Mouse (Mus musculus) intestine, embryonic 14.5 days (tissue): ENCODE data around the gene Klc3. TPM values are rescaled to one million over a fixed set of nuclear protein-coding genes. Genes with fewer than 3 reads are reported as not detected.

Source experiments
- ATAC-seq: fragments of 200-750 bp; cut with Nextera tagmentation; replicated peaks from 2 replicates; pipeline ENCODE4 v1.8.0; 2017; ENCODE audit warnings: low read depth, moderate number of reproducible peaks, moderate TSS enrichment, moderate library complexity; ENCODE audit not compliant: low FRiP score, low TSS enrichment
- DNase-seq: peaks from one replicate; pipeline ENCODE4 v3.0.0-alpha.2; 2018; ENCODE audit warnings: low spot score
- H3K27ac ChIP-seq: fragments of 300-500 bp; sonication (generic); 2 replicates; pipeline ENCODE4 v1.5.1; 2014; ENCODE audit warnings: low read depth, mild to moderate bottlenecking, control low read depth
- H3K27me3 ChIP-seq: fragments of 300-500 bp; sonication (generic); replicated peaks from 2 replicates; pipeline ENCODE4 v1.6.1; 2014; ENCODE audit warnings: low read length, control low read depth; ENCODE audit not compliant: control insufficient read depth, insufficient read depth
- H3K36me3 ChIP-seq: fragments of 300-500 bp; sonication (generic); 2 replicates; pipeline ENCODE4 v1.6.1; 2014; ENCODE audit warnings: low read length, control low read depth; ENCODE audit not compliant: control insufficient read depth, insufficient read depth
- H3K4me1 ChIP-seq: fragments of 300-500 bp; sonication (generic); replicated peaks from 2 replicates; pipeline ENCODE4 v1.6.1; 2014; ENCODE audit warnings: low read length, control low read depth, mixed read lengths; ENCODE audit not compliant: control insufficient read depth, insufficient read depth
- H3K4me2 ChIP-seq: fragments of 300-500 bp; sonication (generic); 2 replicates; pipeline ENCODE4 v1.6.1; 2014; ENCODE audit warnings: low read length
- H3K4me3 ChIP-seq: fragments of 300-500 bp; sonication (generic); 2 replicates; pipeline ENCODE4 v1.5.1; 2014; ENCODE audit warnings: low read depth, low read length, control low read depth, mixed read lengths
- H3K9ac ChIP-seq: fragments of 300-500 bp; sonication (generic); 2 replicates; pipeline ENCODE4 v1.6.1; 2014; ENCODE audit warnings: mild to moderate bottlenecking, low read length
- H3K9me3 ChIP-seq: fragments of 300-500 bp; sonication (generic); 2 replicates; pipeline ENCODE4 v1.6.1; 2016; ENCODE audit warnings: low read length, control low read depth; ENCODE audit not compliant: control insufficient read depth
- WGBS: fragments of 180-500 bp; shearing (Covaris S2); extraction: QIAGEN DNeasy Blood & Tissue Kit; methylation state at CpG from one replicate; pipeline ENCODE4 v1.1.7; 2014; 5-methylcytosine and 5-hydroxymethylcytosine counted together
- polyA plus RNA-seq: library from polyadenylated mRNA; unstranded; fragments of >200 nt; fragmentation: Nextera tagmentation; extraction: Ambion mirVana; gene quantifications from 2 replicates; pipeline ENCODE4 v1.2.1, GENCODE M21; 2014

Klc3 gene
- polyA plus RNA-seq, 1 experiment from 2014 or later: 3.4 TPM

DNA sequence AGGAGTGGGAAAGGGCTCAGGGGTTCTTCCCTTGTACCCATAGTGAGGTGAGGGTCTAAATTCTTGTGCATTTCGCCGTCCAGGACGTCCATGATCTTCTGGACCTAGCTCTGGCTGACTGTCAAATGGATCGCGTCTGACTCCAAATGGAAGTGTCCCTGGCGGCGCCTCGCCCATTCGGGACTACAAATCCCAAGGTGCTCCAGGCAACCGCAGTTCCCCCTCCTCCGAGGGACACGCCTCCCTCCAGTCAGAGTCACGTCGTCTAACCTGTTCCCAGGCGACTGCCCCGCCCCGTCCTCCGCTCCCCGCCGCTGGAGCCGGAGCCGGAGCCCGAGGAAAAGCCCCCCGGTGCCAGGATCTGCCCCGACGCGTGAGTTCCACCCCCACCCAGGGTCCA lies 43.0 kb downstream of the Klc3 start:
- Histone ChIP-seq H3K9me3 (no peaks in the 10 kb centered on the region), H3K4me3 (peak overlapping the region; percentile 71), H3K4me1 (peaks cover 22% of the 10 kb centered on the region), H3K9ac (peak overlapping the region; percentile 44), H3K27ac (0 out of 2 replicates have a peak overlapping the region, but pooled peaks have one; percentile 16), H3K36me3 (peaks cover 18% of the 10 kb centered on the region), H3K4me2 (peak overlapping the region; percentile 98), H3K27me3 (no peaks in the 10 kb centered on the region)
- peak; percentile 89 for DNase-seq
- under 1% methylated on average over 27 of the region's 27 CpGs for WGBS
- ATAC-seq: peak; percentile 59

DNA sequence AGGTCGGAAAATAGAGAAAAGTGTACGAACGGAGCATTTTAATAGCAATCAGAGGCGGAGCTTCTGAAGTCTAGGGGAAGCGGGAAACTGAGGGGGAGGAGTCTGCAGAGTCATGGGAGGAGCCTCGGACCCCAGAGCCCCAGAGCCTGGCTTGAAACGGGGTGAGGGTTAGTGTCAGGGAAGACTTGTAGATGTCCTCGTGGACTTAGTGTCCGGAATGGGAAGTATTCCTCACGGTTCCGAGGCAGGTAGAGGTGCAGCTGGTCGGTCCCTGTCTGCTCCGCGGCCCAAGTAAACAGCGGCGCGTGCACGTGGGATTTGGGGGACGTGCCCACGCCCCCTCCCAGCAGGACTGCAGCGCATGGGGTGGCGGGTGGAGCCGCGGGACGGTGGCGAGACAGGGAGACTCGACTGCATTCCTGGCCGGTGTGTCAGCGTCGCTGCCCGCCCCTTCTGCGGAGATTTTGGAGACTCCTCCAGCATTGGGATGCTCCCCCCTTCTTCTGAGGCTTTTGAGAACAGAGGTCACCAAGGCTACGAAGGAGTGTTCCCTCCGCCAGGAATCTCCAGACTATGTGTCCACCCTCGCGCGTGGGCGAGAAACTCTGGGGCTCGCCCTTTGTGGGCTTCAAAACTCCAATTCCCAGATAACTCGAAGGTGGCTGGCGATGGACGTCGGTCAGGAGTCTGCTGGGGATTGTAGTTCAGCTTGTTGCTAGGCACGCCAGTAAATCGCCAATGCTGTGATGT lies 43.8 kb downstream of the Klc3 start:
- H3K36me3 ChIP-seq: peaks cover 26% of the 10 kb centered on the region
- WGBS: under 1% methylated on average over 45 of the region's 45 CpGs
- peaks cover 22% of the 10 kb centered on the region for H3K4me1 ChIP-seq
- peak overlapping the region; percentile 78 for H3K27ac ChIP-seq
- peak; percentile 74 for ATAC-seq
- peak overlapping the region; percentile 98 for H3K4me2 ChIP-seq
- H3K27me3 ChIP-seq: no peaks in the 10 kb centered on the region
- peak overlapping the region; percentile 64 for H3K9ac ChIP-seq
- H3K9me3 ChIP-seq: no peaks in the 10 kb centered on the region
- peak; percentile 80 for DNase-seq
- H3K4me3 ChIP-seq: peak overlapping the region; percentile 71

DNA sequence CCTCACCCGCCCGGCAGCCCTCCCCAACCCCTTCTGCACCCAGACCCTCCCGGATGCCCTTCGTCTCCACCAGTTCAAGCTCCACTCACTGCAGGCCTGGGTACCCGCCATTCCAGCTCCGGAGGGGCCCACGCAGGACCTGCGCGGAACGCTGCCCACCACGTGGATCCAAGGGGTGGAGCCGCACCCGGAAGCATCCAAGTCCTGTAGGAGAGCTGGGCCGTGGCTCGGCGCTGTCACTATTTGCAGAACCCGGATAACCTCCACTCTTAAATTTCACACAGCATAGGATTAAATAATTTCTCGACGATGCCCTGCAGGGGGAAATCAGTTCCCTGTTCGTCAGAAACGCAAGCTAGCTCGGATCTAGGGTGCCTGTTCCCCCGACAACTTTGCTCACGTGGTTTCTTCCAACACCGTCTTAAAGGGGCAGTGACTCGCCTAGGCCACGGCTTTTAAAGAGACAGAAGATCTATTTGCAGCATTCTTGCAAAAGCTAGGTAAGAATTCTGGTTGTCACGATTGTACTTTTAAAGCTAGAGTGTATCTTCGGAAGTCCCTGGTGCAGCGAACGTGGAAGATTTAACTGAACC lies 44.5 kb downstream of the Klc3 start, which contains the start of the genes Cd3eap and Ppp1r13l:
Cd3eap (minus strand) TSS at position 185 of the 593 bp plus-strand sequence.
Ppp1r13l (plus strand) TSS at position 451 of the 593 bp plus-strand sequence.
- H3K27me3 ChIP-seq: no peaks in the 10 kb centered on the region
- DNase-seq (peak; percentile 97), ATAC-seq (peak; percentile 65)
- H3K4me1 ChIP-seq: peaks cover 22% of the 10 kb centered on the region
- peak within 1 kb of the TSS; percentile 78 for H3K27ac ChIP-seq
- under 1% methylated on average over 31 of the region's 31 CpGs for WGBS
- H3K4me2 ChIP-seq: peak within 1 kb of the TSS; percentile 98
- H3K9ac ChIP-seq: peak within 1 kb of the TSS; percentile 64
- peak within 1 kb of the TSS; percentile 71 for H3K4me3 ChIP-seq
- H3K9me3 ChIP-seq: no peaks in the 10 kb centered on the region
- H3K36me3 ChIP-seq: peaks cover 33% of the 10 kb centered on the region

DNA sequence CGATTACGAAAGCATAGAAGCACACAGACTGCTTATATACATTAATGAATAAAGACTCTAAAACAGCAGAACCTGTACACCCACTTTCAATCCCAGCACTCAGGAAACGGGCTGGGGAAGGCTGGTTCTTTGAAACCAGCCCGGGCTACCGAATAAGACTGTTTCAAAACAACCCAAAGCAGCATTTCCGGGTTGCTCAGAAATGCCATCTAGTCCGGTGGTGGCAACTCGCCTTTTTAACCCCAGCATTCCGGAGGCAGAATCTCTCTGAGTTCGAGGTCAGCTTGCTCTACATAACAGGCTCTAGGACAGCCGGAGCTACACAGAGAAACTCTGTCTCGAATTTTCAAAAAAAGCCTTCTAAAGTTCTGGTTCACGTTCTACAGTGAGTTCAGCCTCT lies 45.3 kb downstream of the Klc3 start:
- no peak for DNase-seq
- H3K27me3 ChIP-seq: no peaks in the 10 kb centered on the region
- H3K4me3 ChIP-seq: peak overlapping the region; percentile 71
- H3K4me1 ChIP-seq: peaks cover 22% of the 10 kb centered on the region
- peak overlapping the region; percentile 98 for H3K4me2 ChIP-seq
- no peaks in the 10 kb centered on the region for H3K9me3 ChIP-seq
- H3K27ac ChIP-seq: no peak overlapping the region
- no peak for ATAC-seq
- 16% methylated on average over 13 of the region's 13 CpGs for WGBS
- H3K36me3 ChIP-seq: peaks cover 37% of the 10 kb centered on the region
- H3K9ac ChIP-seq: peak overlapping the region; percentile 64

DNA sequence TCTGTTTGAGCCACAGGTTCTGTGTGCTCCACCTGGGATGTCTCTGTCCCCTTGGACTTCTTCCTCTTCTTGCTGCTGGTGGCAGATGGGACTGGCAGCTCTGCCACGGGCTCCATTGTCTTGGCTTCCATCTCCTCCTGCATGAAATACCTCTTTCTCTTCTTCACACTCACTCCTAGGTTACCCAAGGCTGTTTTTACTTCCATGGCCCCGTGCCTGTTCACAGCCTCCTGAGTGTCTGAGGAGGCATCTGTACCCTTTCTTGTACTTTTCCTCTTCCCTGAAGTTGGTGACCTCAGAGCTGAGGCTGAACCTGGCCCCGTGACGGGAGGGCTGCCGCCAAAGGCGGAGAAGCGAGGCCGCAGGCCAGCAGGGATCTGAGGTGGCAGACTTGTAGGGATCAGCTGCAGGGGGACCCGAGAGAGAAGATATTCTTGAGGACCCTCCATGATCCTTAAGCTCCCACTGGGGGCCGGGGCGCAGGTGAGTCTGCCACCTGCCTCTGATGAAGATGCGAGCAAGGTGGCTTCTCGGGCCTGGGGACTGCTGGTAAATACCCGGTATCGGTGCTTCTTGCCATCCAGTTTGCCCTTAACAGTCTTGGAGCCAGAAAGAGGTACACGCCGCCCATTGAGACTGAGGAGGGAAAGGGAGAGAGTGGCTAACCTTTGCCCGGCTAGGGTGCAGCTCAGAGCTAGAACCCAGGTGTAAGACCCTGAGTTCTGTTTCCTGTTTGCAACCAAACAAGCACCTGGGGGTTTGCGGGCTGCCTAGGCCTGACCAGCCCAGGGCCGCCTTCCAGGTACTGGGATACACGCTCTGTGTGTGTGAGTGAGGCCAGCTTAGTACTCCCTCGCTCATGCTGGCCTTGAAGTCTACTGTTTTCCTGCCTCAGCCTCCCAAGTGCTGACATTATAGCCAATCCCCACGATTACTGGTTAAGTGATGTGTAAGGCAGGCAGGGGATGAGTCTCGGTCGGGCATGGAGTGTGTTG lies 46.2 kb downstream of the Klc3 start:
- no peaks in the 10 kb centered on the region for H3K27me3 ChIP-seq
- no peaks in the 10 kb centered on the region for H3K9me3 ChIP-seq
- peak overlapping the region; percentile 16; the same call in 1 of the 2 replicates for H3K9ac ChIP-seq
- H3K4me2 ChIP-seq: peak overlapping the region; percentile 98
- DNase-seq (no peak), ATAC-seq (no peak)
- H3K4me1 ChIP-seq: peaks cover 22% of the 10 kb centered on the region
- peaks cover 45% of the 10 kb centered on the region for H3K36me3 ChIP-seq
- H3K27ac ChIP-seq: no peak overlapping the region
- 89% methylated on average over 25 of the region's 25 CpGs for WGBS
- peak overlapping the region; percentile 71 for H3K4me3 ChIP-seq

DNA sequence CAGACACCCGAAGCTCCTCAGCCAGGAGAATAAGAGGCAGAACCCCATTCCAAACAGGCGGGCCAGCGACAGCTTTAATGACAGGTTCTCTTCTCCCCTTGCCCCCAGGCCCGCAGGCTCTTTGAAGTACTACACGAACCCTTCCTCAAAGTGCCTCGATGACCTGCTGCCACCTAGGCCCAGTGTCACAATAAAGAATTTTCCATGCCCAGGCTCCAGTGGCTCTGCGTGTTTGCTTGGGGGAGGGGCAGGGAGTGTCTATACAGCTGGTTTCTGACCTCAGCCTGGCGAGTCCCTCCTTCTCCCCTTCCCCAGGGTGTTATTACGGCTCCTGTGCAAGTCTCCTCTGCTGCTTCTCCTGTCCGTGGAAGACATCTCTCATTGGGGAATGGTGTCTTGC lies 47.6 kb downstream of the Klc3 start:
- Histone ChIP-seq H3K36me3 (peaks cover 58% of the 10 kb centered on the region), H3K9me3 (no peaks in the 10 kb centered on the region), H3K27me3 (no peaks in the 10 kb centered on the region), H3K4me3 (no peak overlapping the region), H3K4me1 (peaks cover 13% of the 10 kb centered on the region), H3K4me2 (no peak overlapping the region), H3K27ac (no peak overlapping the region), H3K9ac (no peak overlapping the region)
- DNase-seq: no peak
- no peak for ATAC-seq
- 67% methylated on average over 10 of the region's 10 CpGs for WGBS

DNA sequence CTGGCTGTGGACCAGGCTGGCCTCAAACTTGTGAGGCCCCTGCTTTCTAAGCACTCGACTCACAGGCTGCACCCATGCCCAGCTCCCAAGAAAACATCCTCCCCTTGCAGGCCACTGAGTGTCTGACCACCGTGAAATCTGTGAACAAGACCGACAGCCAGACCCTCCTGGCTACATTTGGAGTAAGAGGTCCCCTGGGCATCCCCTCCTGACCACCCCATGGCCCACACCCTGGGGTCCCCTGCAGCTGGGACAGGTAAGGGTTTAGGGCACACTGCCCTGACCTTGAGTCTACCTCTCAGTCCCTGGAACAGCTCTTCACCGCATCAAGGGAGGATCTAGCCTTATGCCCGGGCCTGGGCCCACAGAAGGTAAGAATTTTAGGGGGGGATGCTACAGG lies 48.9 kb downstream of the Klc3 start:
- Histone ChIP-seq H3K4me1 (peaks cover 8% of the 10 kb centered on the region), H3K27ac (no peak overlapping the region), H3K27me3 (no peaks in the 10 kb centered on the region), H3K9me3 (no peaks in the 10 kb centered on the region), H3K4me2 (no peak overlapping the region), H3K4me3 (no peak overlapping the region), H3K9ac (no peak overlapping the region), H3K36me3 (peaks cover 69% of the 10 kb centered on the region)
- DNase-seq (no peak), ATAC-seq (no peak)
- 94% methylated on average over 5 of the region's 5 CpGs for WGBS

DNA sequence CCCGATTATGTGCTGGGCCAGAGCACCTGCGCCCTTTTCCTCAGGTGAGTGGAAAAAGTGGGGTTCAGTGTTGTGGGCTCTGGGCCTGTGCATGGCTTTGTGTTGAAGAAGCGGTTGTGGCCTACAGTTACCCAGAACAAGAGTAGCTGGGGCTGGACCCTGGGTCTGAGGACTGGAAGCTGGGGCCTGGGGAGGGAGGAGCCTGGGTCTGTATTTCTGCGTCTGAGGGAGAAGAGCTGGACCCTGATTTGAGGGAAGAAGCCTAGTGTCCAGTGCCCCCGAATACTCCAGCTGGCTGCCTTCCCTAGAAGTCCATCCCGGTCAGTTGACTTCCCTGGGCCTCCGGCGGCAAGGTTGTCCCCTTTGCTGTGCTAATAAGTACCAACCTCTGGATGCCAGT lies 53.7 kb downstream of the Klc3 start:
- H3K4me1 ChIP-seq: peaks cover 7% of the 10 kb centered on the region; the same call in 1 of the 2 replicates
- ATAC-seq: no peak
- H3K9ac ChIP-seq: no peak overlapping the region
- peaks cover 64% of the 10 kb centered on the region for H3K36me3 ChIP-seq
- WGBS: 91% methylated on average over 8 of the region's 8 CpGs
- no peak for DNase-seq
- no peaks in the 10 kb centered on the region for H3K9me3 ChIP-seq
- no peaks in the 10 kb centered on the region for H3K27me3 ChIP-seq
- no peak overlapping the region for H3K4me3 ChIP-seq
- no peak overlapping the region for H3K4me2 ChIP-seq
- H3K27ac ChIP-seq: no peak overlapping the region
